Mouse (Mus musculus) neural tube, embryonic 14.5 days (tissue): ENCODE measurements at regions not wholly inside any gene's neighbourhood (a gene's known extent, or its start where the extent isn't known, plus 50 kb on each side); places are given as distances from the start of the nearest gene placed in this dataset.

ENCODE experiments used
- ATAC-seq: fragments of 200-750 bp; cut with Nextera tagmentation; 2 replicates; pipeline ENCODE4 v1.8.0; 2017; ENCODE audit warnings: low read depth, mild to moderate bottlenecking, moderate TSS enrichment, moderate library complexity
- H3K27ac ChIP-seq: fragments of 300-500 bp; sonication (generic); 2 replicates; pipeline ENCODE4 v1.5.1; 2014; ENCODE audit warnings: low read depth, mild to moderate bottlenecking, control low read depth, low read length, moderate library complexity, mixed read lengths
- H3K27me3 ChIP-seq: fragments of 300-500 bp; sonication (generic); 2 replicates; pipeline ENCODE4 v1.6.1; 2014; ENCODE audit warnings: low read length; ENCODE audit not compliant: control insufficient read depth, insufficient read depth
- H3K36me3 ChIP-seq: fragments of 300-500 bp; sonication (generic); 2 replicates; pipeline ENCODE4 v1.6.1; 2014; ENCODE audit warnings: low read length, mixed read lengths; ENCODE audit not compliant: control insufficient read depth, insufficient read depth
- H3K4me1 ChIP-seq: fragments of 300-500 bp; sonication (generic); 2 replicates; pipeline ENCODE4 v1.6.1; 2014; ENCODE audit warnings: low read length; ENCODE audit not compliant: control insufficient read depth, insufficient read depth
- H3K4me2 ChIP-seq: fragments of 300-500 bp; sonication (generic); 2 replicates; pipeline ENCODE4 v1.6.1; 2014; ENCODE audit warnings: mild to moderate bottlenecking, low read depth, low read length, control low read depth
- H3K4me3 ChIP-seq: fragments of 300-500 bp; sonication (generic); 2 replicates; pipeline ENCODE4 v1.5.1; 2014; ENCODE audit warnings: low read depth, low read length, control low read depth, mixed read lengths
- H3K9ac ChIP-seq: fragments of 300-500 bp; sonication (generic); replicated peaks from 2 replicates; pipeline ENCODE4 v1.6.1; 2014; ENCODE audit warnings: low read depth, mild to moderate bottlenecking, control low read depth, low read length, mixed read lengths
- H3K9me3 ChIP-seq: fragments of 300-500 bp; sonication (generic); 2 replicates; pipeline ENCODE4 v1.6.1; 2016; ENCODE audit warnings: low read length; ENCODE audit not compliant: control insufficient read depth
- WGBS: fragments of 180-500 bp; shearing (Covaris S2); extraction: QIAGEN DNeasy Blood & Tissue Kit; methylation state at CpG from one replicate; pipeline ENCODE4 v1.1.7; 2014; 5-methylcytosine and 5-hydroxymethylcytosine counted together

DNA sequence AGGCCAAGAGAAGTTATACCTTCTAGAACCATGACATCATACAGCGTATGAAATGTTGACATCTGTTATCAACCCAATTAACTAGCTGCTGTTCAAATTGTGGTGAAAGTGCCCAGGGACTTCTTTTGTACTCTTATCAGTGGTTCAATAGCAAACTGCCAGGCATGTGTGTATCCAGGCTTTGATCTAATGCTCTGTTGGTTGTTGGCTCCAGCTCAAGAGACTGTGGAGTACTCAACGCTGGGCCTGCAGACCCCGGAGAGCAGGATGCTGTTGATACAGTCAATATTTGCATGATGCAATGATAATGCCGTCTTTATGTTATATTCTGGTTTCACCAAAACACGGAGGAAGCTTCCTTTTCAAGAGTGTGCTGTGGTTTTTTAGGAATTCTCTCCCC lies 102.9 kb downstream of the Mbip start:
- no peaks in the 10 kb centered on the region for H3K9me3 ChIP-seq
- no peaks in the 10 kb centered on the region for H3K4me1 ChIP-seq
- H3K4me3 ChIP-seq: no peak overlapping the region
- H3K4me2 ChIP-seq: no peak overlapping the region
- no peak overlapping the region for H3K9ac ChIP-seq
- no peak for ATAC-seq
- H3K27me3 ChIP-seq: no peaks in the 10 kb centered on the region
- no peak overlapping the region for H3K27ac ChIP-seq
- H3K36me3 ChIP-seq: no peaks in the 10 kb centered on the region
- WGBS: 86% methylated on average over 5 of the region's 5 CpGs

- Histone ChIP-seq H3K4me1 (no peaks in the 10 kb centered on the region), H3K27ac (no peak overlapping the region), H3K27me3 (no peaks in the 10 kb centered on the region), H3K36me3 (no peaks in the 10 kb centered on the region), H3K4me2 (no peak overlapping the region), H3K9me3 (no peaks in the 10 kb centered on the region), H3K4me3 (no peak overlapping the region), H3K9ac (no peak overlapping the region)
- no peak for ATAC-seq
- WGBS: 27% methylated on average over 5 of the region's 5 CpGs
Measured at GRCm38 (mm10) chr12:56241735-56242134, 104.0 kb downstream of the Mbip start.

DNA sequence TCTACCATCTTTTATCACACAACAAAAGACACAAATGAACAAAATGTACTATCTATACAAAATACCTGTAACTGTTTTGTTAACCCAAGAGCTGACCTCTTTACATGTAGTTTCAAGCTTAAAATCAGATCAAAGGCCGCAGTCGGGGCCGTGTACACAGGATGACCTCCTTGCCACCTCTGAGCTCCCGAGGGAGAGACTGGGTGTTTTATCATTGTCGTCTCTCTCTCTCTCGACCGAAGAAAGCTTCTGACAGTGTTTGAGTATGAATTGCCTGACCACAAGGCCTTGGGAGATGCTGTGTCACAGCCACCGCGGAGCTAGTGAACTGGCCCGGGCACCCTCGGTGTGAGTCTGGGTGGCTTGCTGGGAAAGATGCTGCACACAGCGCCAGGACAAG lies 105.5 kb downstream of the Mbip start:
- no peak overlapping the region for H3K9ac ChIP-seq
- H3K36me3 ChIP-seq: no peaks in the 10 kb centered on the region
- H3K4me1 ChIP-seq: no peaks in the 10 kb centered on the region
- H3K4me2 ChIP-seq: no peak overlapping the region
- H3K9me3 ChIP-seq: no peaks in the 10 kb centered on the region
- no peaks in the 10 kb centered on the region for H3K27me3 ChIP-seq
- 41% methylated on average over 12 of the region's 12 CpGs for WGBS
- no peak overlapping the region for H3K4me3 ChIP-seq
- ATAC-seq: no peak
- no peak overlapping the region for H3K27ac ChIP-seq

GRCm38 (mm10) chr12:56234571-56234970 lies 111.1 kb downstream of the Mbip start:
- Histone ChIP-seq H3K27ac (no peak overlapping the region), H3K36me3 (no peaks in the 10 kb centered on the region), H3K27me3 (no peaks in the 10 kb centered on the region), H3K4me1 (no peaks in the 10 kb centered on the region), H3K9me3 (no peaks in the 10 kb centered on the region), H3K4me3 (no peak overlapping the region), H3K9ac (no peak overlapping the region), H3K4me2 (no peak overlapping the region)
- WGBS: 53% methylated on average over 6 of the region's 6 CpGs
- peak; percentile 38 for ATAC-seq

- no peak overlapping the region for H3K27ac ChIP-seq
- H3K27me3 ChIP-seq: no peaks in the 10 kb centered on the region
- no peaks in the 10 kb centered on the region for H3K4me1 ChIP-seq
- no peak overlapping the region for H3K4me3 ChIP-seq
- no peak overlapping the region for H3K9ac ChIP-seq
- no peaks in the 10 kb centered on the region for H3K9me3 ChIP-seq
- ATAC-seq: no peak
- H3K4me2 ChIP-seq: no peak overlapping the region
- H3K36me3 ChIP-seq: no peaks in the 10 kb centered on the region
Measured at GRCm38 (mm10) chr12:56233209-56233608, 112.5 kb downstream of the Mbip start.

- no peak overlapping the region for H3K27ac ChIP-seq
- WGBS: 88% methylated on average over 3 of the region's 3 CpGs
- H3K27me3 ChIP-seq: no peaks in the 10 kb centered on the region
- no peaks in the 10 kb centered on the region for H3K4me1 ChIP-seq
- H3K36me3 ChIP-seq: no peaks in the 10 kb centered on the region
- H3K9me3 ChIP-seq: no peaks in the 10 kb centered on the region
- no peak for ATAC-seq
- no peak overlapping the region for H3K9ac ChIP-seq
- no peak overlapping the region for H3K4me3 ChIP-seq
- no peak overlapping the region for H3K4me2 ChIP-seq
Measured at GRCm38 (mm10) chr12:56224142-56224895, 121.4 kb downstream of the Mbip start.

DNA sequence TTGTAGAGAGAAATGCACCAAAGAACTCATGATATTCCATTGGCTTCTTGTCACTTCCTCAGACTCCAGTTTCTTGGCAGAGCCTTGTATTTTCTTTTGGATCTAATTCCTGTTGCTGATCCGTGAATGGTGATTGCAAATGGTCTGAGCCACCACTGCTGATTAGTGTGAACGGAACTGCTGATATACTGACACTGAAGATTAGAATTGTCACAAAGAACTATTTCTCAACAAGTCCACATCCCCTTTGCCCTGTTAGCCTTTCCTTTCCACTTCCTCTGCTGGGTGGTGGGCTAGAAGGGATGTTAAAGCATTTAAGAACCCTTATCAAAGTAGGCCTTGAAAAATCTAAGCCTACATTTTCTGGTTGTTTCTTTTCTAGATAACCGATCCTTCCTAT lies 152.2 kb downstream of the Mbip start:
- Histone ChIP-seq H3K4me3 (no peak overlapping the region), H3K36me3 (no peaks in the 10 kb centered on the region), H3K9me3 (no peaks in the 10 kb centered on the region), H3K4me2 (no peak overlapping the region), H3K27ac (no peak overlapping the region), H3K9ac (no peak overlapping the region), H3K27me3 (no peaks in the 10 kb centered on the region), H3K4me1 (no peaks in the 10 kb centered on the region)
- WGBS: 88% methylated on average over 3 of the region's 3 CpGs
- ATAC-seq: no peak

GRCm38 (mm10) chr12:56189562-56189961 lies 156.1 kb downstream of the Mbip start:
- Histone ChIP-seq H3K27ac (no peak overlapping the region), H3K9me3 (no peaks in the 10 kb centered on the region), H3K9ac (no peak overlapping the region), H3K4me2 (no peak overlapping the region), H3K36me3 (no peaks in the 10 kb centered on the region), H3K27me3 (no peaks in the 10 kb centered on the region), H3K4me1 (no peaks in the 10 kb centered on the region), H3K4me3 (no peak overlapping the region)
- ATAC-seq: no peak
- 89% methylated on average over 12 of the region's 12 CpGs for WGBS

DNA sequence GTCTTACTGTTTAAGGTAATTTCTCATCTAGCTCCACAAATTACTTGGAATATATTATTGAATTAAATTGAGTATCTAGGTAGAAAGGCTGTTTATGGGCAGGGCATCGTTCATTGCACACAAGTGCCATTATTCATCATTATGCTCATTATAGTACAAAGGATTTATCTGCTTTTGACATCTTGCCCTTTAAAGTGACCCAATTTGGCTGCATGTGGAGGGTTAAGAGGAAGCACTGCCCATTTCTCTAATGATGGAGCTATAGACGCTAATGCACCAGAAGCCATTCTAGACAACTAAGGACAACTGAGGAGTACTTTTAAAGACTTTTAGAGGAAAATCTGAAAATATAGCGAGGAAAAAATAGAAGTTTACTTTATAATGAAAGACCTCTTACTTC lies 185.0 kb downstream of the Mbip start:
- Histone ChIP-seq H3K4me3 (no peak overlapping the region), H3K36me3 (no peaks in the 10 kb centered on the region), H3K27me3 (no peaks in the 10 kb centered on the region), H3K4me2 (no peak overlapping the region), H3K9me3 (no peaks in the 10 kb centered on the region), H3K9ac (no peak overlapping the region), H3K27ac (no peak overlapping the region), H3K4me1 (no peaks in the 10 kb centered on the region)
- WGBS: 70% methylated on average over 3 of the region's 3 CpGs
- no peak for ATAC-seq
